Mouse (Mus musculus) left cerebral cortex, adult 9 months (tissue): ENCODE data around the gene Cxcl3.
"Not testable (repeated sequence)": the region's sequence is repeated elsewhere in the genome, so short reads cannot be mapped to it uniquely, and the experiment has no call there.

Source experiments
- DNase-seq, 2 experiments: peaks; one replicate each; pipeline ENCODE4 v3.0.0; 2022; ENCODE audit warnings: low spot score in 2 of 2

Gene Cxcl3

DNA sequence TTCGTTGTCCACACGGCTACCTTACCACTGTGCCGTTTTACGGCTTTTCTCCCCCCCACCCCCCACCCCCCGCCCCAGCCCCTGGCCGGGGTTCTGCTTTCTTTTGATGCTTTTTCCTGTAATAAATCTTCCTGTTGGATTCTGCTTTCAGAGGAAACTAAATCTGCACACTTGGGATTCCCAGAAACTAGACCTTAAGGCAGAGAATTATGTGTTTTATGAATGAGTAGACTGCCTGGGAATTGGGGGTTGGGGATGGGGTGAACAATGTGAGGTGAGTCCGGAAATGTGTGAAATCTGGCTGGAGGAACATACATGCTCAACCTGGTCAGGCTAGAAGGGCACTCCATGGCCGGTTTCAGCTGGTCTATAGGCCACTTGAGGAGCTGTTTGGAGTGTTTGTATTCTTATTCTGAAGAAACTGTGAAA is 4.2 kb downstream of the Cxcl3 start:
- no peak for DNase-seq

DNA sequence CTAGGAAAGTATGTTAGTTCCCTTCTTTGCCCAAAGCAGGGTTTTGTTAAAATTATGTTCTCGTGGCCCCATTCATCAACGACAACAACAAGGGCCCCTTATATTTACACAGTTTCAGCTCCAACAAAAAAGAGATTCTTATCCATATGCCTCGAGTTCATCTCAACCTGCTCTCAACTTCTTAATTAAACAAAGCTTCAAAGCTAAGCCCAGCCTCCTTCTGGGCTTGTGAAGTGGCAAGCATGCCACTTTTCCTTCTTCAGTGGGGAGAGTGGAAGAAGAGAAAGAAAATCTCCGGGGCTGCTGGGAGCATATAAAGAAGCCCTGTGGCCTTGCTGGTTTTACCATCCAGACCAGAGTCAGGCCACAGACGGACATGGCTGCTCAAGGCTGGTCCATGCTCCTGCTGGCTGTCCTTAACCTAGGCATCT is 8.3 kb downstream of the Cxcl3 start, which contains the start of gene Cxcl15:
TSS of gene Cxcl15 (plus strand) at position 340 of the 431 bp plus-strand sequence.
- DNase-seq: no peak

DNA sequence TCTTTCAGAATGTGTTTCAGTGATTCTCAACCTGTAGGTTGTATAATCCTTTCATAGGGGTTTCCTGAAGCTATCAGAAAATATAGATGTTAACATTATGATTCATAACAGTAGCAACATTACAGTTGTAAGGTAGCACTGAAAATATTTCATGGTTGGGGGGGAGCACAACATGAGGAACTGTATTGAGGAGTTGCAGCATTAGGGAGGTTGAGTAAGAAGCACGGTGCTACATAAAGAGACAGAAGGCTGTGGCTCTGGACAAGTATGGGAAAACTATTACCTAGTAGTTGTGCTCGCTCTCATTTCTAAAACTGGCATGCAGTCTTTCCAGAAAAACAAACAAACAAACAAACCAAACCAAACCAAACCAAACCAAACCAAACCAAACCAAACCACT is 9.5 kb downstream of the Cxcl3 start:
- DNase-seq: not testable (repeated sequence)

DNA sequence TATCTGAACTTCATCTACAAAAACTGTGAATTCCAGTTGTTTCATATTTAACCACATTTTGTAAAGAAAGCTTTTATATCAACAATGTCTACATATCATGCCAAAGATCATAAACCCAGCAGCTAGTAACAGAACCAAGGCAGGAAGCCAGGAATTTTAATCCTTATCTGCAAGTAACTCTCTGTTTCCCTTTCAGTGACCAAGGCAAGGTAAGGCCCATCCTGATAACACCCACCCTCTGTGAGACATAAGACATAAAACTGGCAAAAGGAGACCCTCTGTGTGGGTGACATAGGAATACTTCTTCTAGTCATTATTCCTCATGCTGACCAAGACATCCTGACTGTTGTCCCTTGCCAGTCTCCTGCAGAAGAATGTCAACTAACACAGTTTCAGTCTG is 18.7 kb downstream of the Cxcl3 start:
- no peak for DNase-seq

DNA sequence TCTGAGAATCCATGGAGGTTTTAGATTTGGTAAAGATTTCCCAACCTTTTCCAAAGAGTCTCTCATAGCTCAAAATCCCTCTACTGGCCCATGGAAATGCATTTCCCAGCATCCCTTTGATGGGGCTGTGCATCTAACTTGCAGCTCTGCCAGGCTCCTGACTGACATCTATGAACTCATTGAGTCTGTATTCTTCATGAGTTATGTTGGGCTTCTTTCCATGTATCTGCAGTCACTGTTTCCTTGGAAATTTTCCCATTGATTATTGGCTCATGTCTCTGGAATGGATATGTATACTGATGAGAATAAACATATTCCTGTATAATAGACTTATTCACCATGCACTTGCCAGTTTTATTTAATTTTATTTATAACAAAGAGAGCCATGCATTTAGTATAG is 20.1 kb downstream of the Cxcl3 start:
- no peak for DNase-seq

DNA sequence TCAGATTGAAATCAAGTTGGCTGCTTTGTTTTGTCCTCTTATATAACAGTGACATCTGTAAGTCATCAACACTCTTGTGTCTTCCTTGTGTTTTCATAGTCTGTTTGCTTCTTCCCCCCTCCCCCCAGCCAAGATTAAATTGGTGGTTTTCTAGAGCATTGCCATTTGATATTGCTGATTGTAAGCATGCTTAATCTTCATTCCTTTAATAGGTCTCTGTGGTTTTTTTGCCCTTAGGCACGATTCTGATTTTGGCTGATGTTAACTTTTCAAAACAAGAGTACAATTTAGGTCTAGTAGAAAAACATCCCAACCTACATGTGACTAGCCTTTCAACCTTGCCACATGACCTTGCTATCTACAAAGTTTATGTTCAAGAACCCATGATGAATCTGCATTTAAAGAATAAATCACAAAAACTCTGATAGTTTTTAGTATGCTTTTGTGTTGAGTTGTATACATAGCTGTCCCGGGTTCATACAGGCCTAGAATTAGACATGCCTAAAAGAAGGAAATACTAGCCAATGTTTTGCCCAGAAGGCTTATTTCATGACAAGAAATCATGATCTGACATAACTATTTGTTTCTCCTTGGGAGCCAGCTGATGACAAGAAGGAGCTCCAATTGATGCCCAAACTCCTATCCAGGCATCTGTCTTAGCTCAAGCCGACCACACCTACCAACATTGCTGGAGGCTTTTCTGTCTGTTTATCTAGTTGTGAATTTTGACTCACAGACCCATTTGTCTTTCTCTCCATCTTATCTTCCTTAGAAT is 21.5 kb downstream of the Cxcl3 start:
- DNase-seq: no peak

DNA sequence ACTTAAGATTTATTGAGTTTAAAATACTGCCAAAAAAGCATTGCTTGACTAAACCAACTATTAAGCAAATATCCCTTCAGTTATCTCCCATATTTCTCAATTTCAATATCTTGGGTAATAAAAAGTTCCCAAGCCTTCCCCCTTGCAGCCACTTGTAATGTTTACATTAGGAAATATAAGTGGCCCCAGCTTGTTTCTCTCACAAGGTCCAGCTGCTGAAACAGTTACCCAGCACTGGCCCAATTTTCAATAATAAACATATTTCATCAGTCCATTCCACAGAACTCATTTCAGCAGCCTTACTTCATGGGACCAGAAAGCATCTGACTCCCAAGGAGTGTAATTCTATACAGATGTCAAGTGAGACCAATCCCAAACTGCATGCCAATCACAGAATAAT is 33.9 kb downstream of the Cxcl3 start:
- DNase-seq: no peak

DNA sequence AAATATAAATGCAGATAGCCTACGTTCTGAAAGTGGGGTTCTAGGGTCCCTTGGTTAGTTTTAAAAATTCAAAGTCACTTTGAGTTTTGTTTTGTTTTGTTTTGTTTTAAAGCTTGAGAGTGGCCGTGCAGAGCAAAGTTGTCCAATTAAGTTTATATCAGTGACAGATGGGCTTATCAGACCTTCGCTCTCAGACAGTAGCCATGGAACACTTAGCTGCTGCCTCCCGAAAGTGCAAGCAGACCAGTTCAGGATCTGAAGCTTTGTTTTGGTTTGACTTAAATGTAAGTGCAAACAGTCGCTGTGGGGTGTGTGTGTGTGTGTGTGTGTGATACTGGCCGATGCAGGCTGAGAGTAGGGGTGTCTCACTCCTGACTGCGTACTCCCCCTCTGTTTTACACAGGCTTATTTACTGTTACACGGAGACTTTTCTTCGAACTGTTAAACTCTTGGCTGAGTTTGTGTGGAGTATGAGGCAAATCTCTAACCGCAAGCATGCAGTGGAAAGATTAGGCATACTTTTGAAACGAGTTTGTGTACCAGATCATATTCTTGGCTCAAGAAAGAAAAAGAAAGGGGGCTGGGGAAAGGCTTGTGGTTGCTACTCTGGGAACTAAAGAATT is 46.4 kb downstream of the Cxcl3 start:
- no peak for DNase-seq

DNA sequence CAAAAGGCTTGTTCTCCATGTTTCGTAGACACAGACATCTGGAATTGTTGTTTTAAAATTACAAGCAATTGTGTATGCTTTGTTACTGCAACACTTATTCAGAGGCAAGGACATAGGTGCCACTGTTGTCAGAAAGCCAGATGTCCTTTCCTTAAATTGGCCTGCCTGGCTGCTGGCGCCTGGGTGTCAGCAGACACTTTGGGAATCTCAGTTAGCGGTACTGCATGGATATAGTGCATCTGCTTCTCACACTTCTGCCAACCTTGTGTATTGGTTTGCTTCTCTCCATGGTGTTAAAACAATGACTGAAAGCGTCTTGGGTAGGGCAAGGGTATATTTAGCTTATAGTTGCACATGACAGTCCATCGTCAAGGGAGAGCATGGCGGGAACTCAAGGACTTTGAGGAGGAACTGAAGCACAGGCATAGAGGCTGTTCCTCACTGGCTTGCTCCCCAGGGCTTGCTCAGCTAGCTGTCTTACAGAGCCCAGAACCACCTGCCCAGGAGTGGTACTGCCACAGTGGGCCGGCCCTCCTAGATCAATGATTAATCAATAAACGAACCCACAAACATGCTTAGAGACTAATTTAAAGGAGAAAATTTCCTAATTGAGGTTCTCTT is 47.0 kb downstream of the Cxcl3 start:
- no peak for DNase-seq

DNA sequence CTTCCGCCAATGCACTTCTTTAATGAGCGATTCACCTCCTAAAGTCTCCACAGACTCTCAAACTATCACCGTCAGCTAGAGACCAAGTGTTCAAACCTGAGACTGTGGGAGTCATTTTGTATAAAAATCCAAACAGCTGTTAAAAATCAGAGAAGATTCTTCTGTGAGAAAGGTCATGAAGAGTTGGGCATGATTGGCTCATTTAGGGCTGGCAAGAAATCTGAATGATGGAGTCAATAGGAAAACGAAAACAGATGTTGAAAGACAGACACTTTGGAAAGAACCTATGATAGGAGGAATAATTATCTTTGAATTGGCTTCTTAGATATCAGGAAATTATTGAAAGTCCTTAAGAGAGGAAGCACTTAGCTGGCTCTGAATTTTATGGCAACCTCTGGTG is 48.5 kb downstream of the Cxcl3 start:
- no peak for DNase-seq

DNA sequence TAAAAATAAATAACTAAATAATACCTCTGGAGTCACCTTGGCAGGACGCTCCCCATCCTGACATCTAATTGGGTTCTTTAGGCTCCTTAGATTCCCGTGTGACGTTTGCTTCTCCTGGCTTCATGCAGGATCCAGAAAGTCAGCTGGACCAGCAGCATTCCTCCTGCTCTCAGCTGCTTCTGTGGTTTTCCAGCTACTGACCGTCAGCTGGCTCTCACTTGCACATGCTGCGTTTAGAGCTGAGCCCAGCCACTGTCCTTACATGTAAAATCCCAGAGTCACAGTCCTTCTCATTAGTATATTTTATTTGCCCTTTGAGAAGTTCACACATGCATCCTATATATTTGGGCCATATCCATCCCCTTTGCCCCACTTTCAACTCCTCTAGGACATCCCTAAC is 52.7 kb downstream of the Cxcl3 start:
- no peak for DNase-seq
